Mouse (Mus musculus) testis, adult 2 months (tissue): ENCODE measurements around the gene Smim14.

Experiments used
- CTCF ChIP-seq: fragments of 200-500 bp; IDR thresholded peaks from 2 replicates; pipeline ENCODE4 v1.5.1; 2012; ENCODE audit warnings: low read depth, mild to moderate bottlenecking, inconsistent platforms, low read length, moderate library complexity; ENCODE audit not compliant: control insufficient read depth, insufficient read depth, insufficient replicate concordance
- POLR2A ChIP-seq: fragments of 200-500 bp; IDR thresholded peaks from 2 replicates; pipeline ENCODE4 v1.6.1; 2012; ENCODE audit warnings: low read depth, mild to moderate bottlenecking, inconsistent platforms, low read length, moderate library complexity; ENCODE audit not compliant: control insufficient read depth

GRCm38 (mm10) chr5:65549677-65550076, 12.7 kb upstream of the Smim14 start:
- TF ChIP-seq POLR2A (no peak), CTCF (no peak)
